7 mouse cellular contexts compared by ENCODE assay signal in the genomic region with DNA sequence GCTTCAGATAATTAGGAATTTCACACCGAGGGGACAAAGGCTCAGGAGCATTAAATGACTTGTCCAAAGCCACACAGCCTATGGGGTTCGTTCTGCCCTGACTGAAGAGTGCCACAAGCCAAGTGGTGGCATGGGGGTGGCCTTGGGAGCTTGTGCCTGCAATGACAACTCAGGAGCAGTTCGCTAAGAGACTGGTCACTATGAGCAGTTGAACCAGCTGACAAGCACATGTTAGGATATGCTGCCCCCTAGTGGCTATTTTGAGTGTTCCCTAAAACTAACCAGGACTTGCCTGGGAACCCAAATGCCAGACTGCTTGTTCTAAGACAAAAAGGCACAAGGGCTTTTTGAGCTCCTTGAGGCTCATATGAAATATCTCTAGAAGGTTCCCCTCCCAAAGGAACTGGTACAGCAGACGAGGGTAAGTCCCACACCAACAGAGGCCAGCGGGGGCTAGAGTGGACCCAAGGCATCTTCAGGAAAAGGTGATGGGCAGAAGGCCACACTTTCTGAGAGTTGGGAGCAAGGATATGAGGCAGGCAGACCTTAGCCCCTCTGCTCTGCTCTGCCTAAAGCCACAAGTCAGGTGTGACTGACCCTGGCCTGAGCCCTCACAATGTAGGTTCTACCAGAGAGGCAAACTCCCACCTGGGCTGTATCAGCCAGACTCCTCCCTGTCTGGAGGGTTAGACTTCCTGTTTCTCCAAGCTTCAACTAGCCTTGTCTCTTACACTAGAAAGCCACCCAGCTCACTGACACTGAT. TPM values are rescaled to one million over a fixed set of nuclear protein-coding genes. Genes with fewer than 3 reads are reported as not detected.
DNase-seq lines count a peak whose midpoint lies in the region; ATAC-seq and TF ChIP-seq lines count a peak whose summit lies in the region.

No protein-coding gene starts in this region.

- H3K4me2 ChIP-seq in forebrain, embryonic 11.5 days (ENCODE audit: low read depth, low read length, severe bottlenecking): no peak overlapping the region

- TF ChIP-seq POLR2A in ES-Bruce4 (IDR thresholded peaks at IDR 0.05; ENCODE audit: insufficient read depth, low read length): no peak

- no peaks in the 10 kb centered on the region for H3K36me3 ChIP-seq in ES-Bruce4 (ENCODE audit: control insufficient read depth, insufficient read depth, low read length, poor library complexity, severe bottlenecking)
- H3K36me3 ChIP-seq in forebrain, embryonic 11.5 days (ENCODE audit: control insufficient read depth, insufficient read depth, low read length): no peaks in the 10 kb centered on the region

- no peak overlapping the region for H3K9ac ChIP-seq in ES-Bruce4 (ENCODE audit: low read depth, poor library complexity, severe bottlenecking)
- H3K9ac ChIP-seq in forebrain, embryonic 11.5 days (ENCODE audit: low read length): no peak overlapping the region

- H3K27ac ChIP-seq in ES-Bruce4 (ENCODE audit: insufficient read depth, low read length): no peak overlapping the region
- H3K27ac ChIP-seq in forebrain, embryonic 11.5 days (ENCODE audit: low read depth, low read length): no peak overlapping the region

- WGBS in forebrain, embryonic 11.5 days: 30% methylated on average over 5 of the region's 5 CpGs

- H3K4me1 ChIP-seq in ES-Bruce4 (ENCODE audit: control insufficient read depth, insufficient read depth, low read length): no peaks in the 10 kb centered on the region
- no peaks in the 10 kb centered on the region for H3K4me1 ChIP-seq in forebrain, embryonic 11.5 days (replicated peaks; ENCODE audit: control insufficient read depth, insufficient read depth, low read length)

- no peaks in the 10 kb centered on the region for H3K27me3 ChIP-seq in ES-Bruce4 (ENCODE audit: control insufficient read depth, insufficient read depth, low read length, poor library complexity, severe bottlenecking)
- H3K27me3 ChIP-seq in forebrain, embryonic 11.5 days (ENCODE audit: control insufficient read depth, insufficient read depth, low read length): no peaks in the 10 kb centered on the region

- DNase-seq in B cell, adult 2 months: peak; percentile 66 to 67
- peak; percentile 46 for DNase-seq in c-Kit-positive CD71-positive TER-119-negative erythroid progenitor cells, embryonic 14.5 days (ENCODE audit: low read depth)
- DNase-seq in forebrain, embryonic 11.5 days (ENCODE audit: low spot score): peak; percentile 75
- DNase-seq in kidney, adult 9 months: peak; percentile 85
- DNase-seq in lung, postnatal 10 days: peak; percentile 80
- DNase-seq in right cerebral cortex, postnatal 10 days (ENCODE audit: low spot score in 2 of 2): peak; percentile 81 to 82

- TF ChIP-seq EP300 in ES-Bruce4 (IDR thresholded peaks at IDR 0.05; ENCODE audit: insufficient read depth, low read depth, low read length): no peak

- H3K9me3 ChIP-seq in ES-Bruce4 (replicated peaks; ENCODE audit: control insufficient read depth, insufficient read depth, low read length, poor library complexity, severe bottlenecking): no peaks in the 10 kb centered on the region
- H3K9me3 ChIP-seq in forebrain, embryonic 11.5 days (ENCODE audit: control insufficient read depth, low read length): no peaks in the 10 kb centered on the region

- TF ChIP-seq CTCF in ES-Bruce4 (IDR thresholded peaks at IDR 0.05; ENCODE audit: low read depth, low read length): peak; percentile 56

- no peak for ATAC-seq in forebrain, embryonic 11.5 days (replicated peaks; ENCODE audit: low FRiP score)

- H3K4me3 ChIP-seq in ES-Bruce4 (ENCODE audit: low read depth, low read length): no peak overlapping the region
- no peak overlapping the region for H3K4me3 ChIP-seq in forebrain, embryonic 11.5 days (ENCODE audit: low read depth, low read length)

RNA-seq across cellular contexts. Expression of a gene that starts 11.7 kb away (rescaled TPM):
- polyA plus RNA-seq in ES-Bruce4 (2011; ENCODE audit: insufficient read depth, insufficient read length, low read depth, missing spikeins): 8.3 and 10.9 TPM in 2 replicates
- 7.9 and 8.9 TPM in 2 replicates for polyA plus RNA-seq in forebrain, embryonic 11.5 days (2014; fragmentation: Nextera tagmentation; extraction: Ambion mirVana)

RNA-seq across cellular contexts. Expression of a gene that starts 18.9 kb away (rescaled TPM):
- polyA plus RNA-seq in ES-Bruce4 (2011; ENCODE audit: insufficient read depth, insufficient read length, low read depth, missing spikeins): not detected in 2 replicates
- 0.28 and 0.37 TPM in 2 replicates for polyA plus RNA-seq in forebrain, embryonic 11.5 days (2014; fragmentation: Nextera tagmentation; extraction: Ambion mirVana)

RNA-seq across cellular contexts. Expression of a gene that starts 39.7 kb away (rescaled TPM):
- polyA plus RNA-seq in ES-Bruce4 (2011; ENCODE audit: insufficient read depth, insufficient read length, low read depth, missing spikeins): 4.2 and 5.4 TPM in 2 replicates
- polyA plus RNA-seq in forebrain, embryonic 11.5 days (2014; fragmentation: Nextera tagmentation; extraction: Ambion mirVana): 2.1 TPM in 2 replicates

RNA-seq across cellular contexts. Expression of a gene that starts 51.5 kb away (rescaled TPM):
- 8.0 and 8.9 TPM in 2 replicates for polyA plus RNA-seq in ES-Bruce4 (2011; ENCODE audit: insufficient read depth, insufficient read length, low read depth, missing spikeins)
- 25.0 and 31.4 TPM in 2 replicates for polyA plus RNA-seq in forebrain, embryonic 11.5 days (2014; fragmentation: Nextera tagmentation; extraction: Ambion mirVana)

RNA-seq across cellular contexts. Expression of a gene that starts 52.2 kb away (rescaled TPM):
- polyA plus RNA-seq in ES-Bruce4 (2011; ENCODE audit: insufficient read depth, insufficient read length, low read depth, missing spikeins): 5.2 and 7.4 TPM in 2 replicates
- polyA plus RNA-seq in forebrain, embryonic 11.5 days (2014; fragmentation: Nextera tagmentation; extraction: Ambion mirVana): 0.29 TPM in 1 of 2 replicates, not detected in the other
